Mouse (Mus musculus) right cerebral cortex, adult 2 months (tissue): ENCODE data around the gene Eif1.
"Not testable (repeated sequence)": the region's sequence is repeated elsewhere in the genome, so short reads cannot be mapped to it uniquely, and the experiment has no call there.

ENCODE experiments used
- DNase-seq, 2 experiments: peaks; one replicate each; pipeline ENCODE4 v3.0.0; 2021 to 2022; ENCODE audit warnings: low spot score in 2 of 2

Gene Eif1

GRCm38 (mm10) chr11:100312096-100312679 is 7.5 kb upstream of the Eif1 start:
- peak; percentile 49 to 56 for DNase-seq

GRCm38 (mm10) chr11:100313424-100313823 is 6.3 kb upstream of the Eif1 start:
- no peak for DNase-seq

- DNase-seq, result no peak
These were observed 4.2 kb upstream of the Eif1 start for GRCm38 (mm10) chr11:100315439-100315838.

GRCm38 (mm10) chr11:100317826-100318380 is 1.8 kb upstream of the Eif1 start:
- no peak for DNase-seq

GRCm38 (mm10) chr11:100318529-100319451 is 895 bp upstream of the Eif1 start:
- DNase-seq, result no peak

- DNase-seq, result peak; percentile 90 to 91
These were observed 516 bp downstream of the Eif1 start for GRCm38 (mm10) chr11:100320172-100320630.

GRCm38 (mm10) chr11:100320701-100321410 is 1.2 kb downstream of the Eif1 start:
- not testable (repeated sequence) for DNase-seq

GRCm38 (mm10) chr11:100321479-100322305 is 2.0 kb downstream of the Eif1 start:
- not testable (repeated sequence) for DNase-seq

GRCm38 (mm10) chr11:100322591-100323258 is 3.0 kb downstream of the Eif1 start:
- no peak for DNase-seq

GRCm38 (mm10) chr11:100323578-100323977 is 3.9 kb downstream of the Eif1 start:
- DNase-seq, result peak in 1 of 2 experiments; percentile 63

- no peak for DNase-seq
These were observed 5.5 kb downstream of the Eif1 start for GRCm38 (mm10) chr11:100325062-100325629.

GRCm38 (mm10) chr11:100327316-100327715 is 7.6 kb downstream of the Eif1 start:
- no peak for DNase-seq

- no peak for DNase-seq
These were observed 8.1 kb downstream of the Eif1 start for GRCm38 (mm10) chr11:100327761-100328160.

GRCm38 (mm10) chr11:100330235-100330634 is 10.6 kb downstream of the Eif1 start:
- DNase-seq, result peak in 1 of 2 experiments; percentile 46

- DNase-seq, result not testable (repeated sequence)
These were observed 11.2 kb downstream of the Eif1 start for GRCm38 (mm10) chr11:100330816-100331375.

GRCm38 (mm10) chr11:100332766-100333515 is 13.3 kb downstream of the Eif1 start:
- DNase-seq, result peak; percentile 71 to 81

- DNase-seq, result no peak
These were observed 14.3 kb downstream of the Eif1 start, which contains the start of gene Gast for GRCm38 (mm10) chr11:100333944-100334457. Gast (plus strand) TSS chr11:100334407.

- DNase-seq, result no peak
These were observed 16.0 kb downstream of the Eif1 start for GRCm38 (mm10) chr11:100335731-100336130.

- no peak for DNase-seq
These were observed 24.6 kb downstream of the Eif1 start for GRCm38 (mm10) chr11:100344269-100344668.
